Mouse (Mus musculus) cerebellum, postnatal 14 days (tissue): ENCODE data around the gene Phf2.
"Not testable (repeated sequence)": the region's sequence is repeated elsewhere in the genome, so short reads cannot be mapped to it uniquely, and the experiment has no call there.

ENCODE experiments used
- DNase-seq, 2 experiments: peaks; one replicate each; pipeline ENCODE4 v3.0.0; 2021; ENCODE audit warnings: mixed read lengths in 2 of 2

The Phf2 gene

DNA sequence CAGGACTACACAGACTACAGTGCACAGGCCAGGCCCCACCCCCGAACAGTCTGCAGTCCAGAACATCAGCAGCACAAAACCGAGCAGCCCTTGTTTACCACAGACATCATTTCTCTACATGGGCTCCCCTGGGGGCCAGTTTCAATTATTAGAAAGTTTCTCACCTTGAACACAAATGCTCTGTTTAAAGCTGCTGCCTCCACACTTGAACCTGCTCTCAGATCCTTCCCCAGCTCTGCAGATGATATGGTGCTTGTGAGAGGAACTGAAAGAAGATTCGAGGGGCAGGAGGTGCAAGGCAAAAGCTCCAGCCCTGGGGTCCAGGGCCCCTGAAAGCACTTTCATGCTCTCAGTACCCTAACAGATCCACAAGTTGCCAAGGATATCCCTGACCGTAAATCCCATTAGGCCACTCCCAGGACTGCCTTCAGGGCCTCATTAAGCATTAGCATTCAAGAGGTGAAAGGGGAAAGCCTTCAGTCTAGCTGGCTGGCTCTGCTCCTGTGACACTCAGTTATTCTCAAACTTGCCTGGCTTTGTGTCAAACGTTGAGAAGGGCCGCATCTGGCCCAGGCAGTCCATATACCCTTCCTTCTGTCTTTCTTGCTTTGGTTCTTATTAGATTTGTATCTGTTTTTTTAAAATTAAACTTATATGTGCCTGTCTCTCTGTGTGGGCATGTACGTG lies 13.5 kb downstream of the Phf2 start:
- no peak for DNase-seq

DNA sequence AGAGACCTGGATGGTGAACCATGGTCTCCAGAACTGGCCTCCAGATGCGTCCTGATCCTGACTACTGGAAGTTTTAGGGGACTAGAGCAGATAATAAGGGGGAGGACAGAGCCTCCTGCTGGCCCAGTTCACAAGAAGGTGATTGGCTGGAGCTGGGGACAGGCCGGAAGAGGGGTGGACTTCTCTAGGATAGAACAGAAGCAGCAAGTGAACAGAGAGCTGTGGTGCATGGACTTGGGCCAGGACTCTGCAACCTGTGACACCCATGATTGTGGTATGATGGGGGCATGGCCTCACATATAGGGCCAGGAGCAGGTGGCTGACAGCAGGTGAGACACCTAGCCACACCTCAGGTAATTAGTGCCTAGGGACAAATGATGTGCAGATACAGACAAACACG lies 17.0 kb downstream of the Phf2 start:
- DNase-seq, result no peak

DNA sequence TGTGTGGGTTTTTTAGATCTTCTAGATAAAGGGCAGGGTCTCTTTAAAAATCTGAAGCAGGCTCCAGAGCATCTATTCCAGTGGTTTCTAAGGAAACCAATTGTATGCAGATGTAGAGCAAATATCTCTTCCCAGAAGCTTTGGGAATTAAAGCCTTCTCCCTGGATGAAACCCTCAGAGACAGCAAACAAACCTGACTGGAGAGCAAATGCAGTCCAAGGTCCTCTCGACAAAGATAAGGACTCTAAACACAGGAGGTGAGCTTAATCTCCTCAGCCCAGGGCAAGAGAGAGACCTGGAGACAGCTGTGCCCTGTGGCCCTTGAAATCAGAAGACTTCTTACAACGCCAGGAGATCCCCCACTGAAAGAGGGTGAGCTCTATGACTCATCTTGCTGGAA lies 17.4 kb downstream of the Phf2 start:
- DNase-seq, result no peak

DNA sequence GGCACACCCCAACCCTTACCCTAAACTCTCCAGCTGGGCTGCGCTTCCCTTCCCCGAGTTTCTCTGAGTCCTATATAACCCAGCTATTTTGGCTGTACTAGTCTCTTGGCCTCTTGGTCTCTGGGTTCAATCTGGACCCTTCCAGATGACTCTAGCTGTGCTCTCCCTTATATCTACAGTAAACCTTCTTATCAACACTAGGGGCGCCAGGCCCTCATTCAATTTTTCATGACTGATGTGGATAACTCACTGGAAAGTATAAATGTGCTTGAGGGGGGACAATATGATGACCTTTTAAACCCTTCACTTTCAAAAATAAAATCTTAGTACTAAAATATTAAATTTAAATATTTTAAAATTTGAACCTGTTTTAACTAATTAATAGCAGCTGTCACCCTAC lies 18.1 kb downstream of the Phf2 start:
- DNase-seq, result peak in 1 of 2 experiments; percentile 44

DNA sequence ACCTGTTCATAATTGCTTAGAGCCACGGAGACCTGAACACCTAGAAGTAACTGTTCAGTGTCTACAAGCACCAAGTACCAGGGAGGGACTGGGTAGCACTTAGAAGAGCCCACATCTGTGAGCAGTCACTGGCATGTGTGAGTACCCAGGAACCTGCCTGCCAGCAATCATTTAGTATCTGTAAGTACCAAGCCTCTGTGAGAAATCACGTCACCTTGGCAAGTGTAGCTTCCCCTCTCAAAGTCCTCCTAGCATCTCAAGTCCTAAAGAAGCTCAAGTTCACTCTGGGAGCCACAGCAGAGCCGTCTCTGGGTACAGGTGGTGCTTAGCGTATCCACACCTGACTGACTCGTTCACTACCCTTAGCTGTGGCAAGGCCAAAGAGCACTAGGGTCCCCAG lies 19.2 kb downstream of the Phf2 start:
- no peak for DNase-seq

DNA sequence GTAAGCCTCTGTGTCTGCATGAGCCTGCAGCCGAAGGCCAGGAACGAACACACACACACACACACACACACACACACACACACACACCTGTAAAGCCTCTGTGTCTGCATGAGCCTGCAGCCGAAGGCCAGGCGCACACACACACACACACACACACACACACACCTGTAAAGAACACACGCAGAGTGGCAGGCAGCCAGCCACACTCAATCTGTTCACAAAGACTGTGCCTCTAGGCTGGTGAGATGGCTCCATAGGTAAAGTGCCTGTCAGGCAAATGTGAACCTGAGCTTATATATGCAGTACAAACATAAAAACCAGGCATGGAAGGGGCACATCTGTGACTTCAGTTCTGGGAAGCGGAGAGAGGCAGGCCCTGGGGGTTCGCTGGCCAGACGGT lies 20.1 kb downstream of the Phf2 start:
- DNase-seq, result peak; percentile 72 to 80

DNA sequence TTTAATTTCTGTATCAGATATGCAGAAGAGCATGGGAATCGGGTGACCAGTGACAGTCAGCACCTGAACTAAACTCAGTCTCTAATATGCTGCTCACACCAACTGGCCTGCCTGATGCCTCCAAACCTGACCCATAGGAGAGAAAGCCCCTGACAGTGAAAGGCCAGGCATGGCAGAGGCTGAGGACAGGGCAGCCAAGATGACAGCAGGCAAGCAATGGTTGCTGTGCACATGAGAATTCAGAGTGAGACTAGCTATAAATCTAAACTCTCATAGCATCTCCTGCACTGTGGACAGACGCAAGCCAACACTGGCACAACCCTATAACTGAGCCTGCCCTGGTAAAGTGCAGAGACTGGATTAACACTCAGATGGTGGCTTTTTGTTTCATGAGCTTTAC lies 20.6 kb downstream of the Phf2 start:
- peak; percentile 47 to 54 for DNase-seq

DNA sequence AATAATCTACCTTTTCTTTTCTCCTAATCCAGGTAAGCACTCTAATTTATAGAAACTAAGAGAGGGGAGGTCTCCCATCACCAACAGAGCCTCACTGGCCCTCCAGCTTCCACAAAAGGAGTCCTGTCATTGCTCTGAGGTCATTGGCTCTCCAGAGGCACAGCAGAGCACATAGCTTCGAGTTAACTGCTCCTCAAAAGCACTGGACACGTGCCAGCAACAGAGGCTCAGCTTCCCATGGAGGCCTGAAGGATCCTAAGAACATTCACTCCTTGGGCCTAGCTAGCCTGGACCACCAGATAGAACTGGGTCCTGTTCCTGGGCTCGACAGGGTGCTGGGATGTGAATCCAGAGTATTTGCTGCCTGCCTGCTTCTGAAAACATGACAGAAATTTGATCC lies 21.8 kb downstream of the Phf2 start:
- DNase-seq, result peak; percentile 53 to 69

DNA sequence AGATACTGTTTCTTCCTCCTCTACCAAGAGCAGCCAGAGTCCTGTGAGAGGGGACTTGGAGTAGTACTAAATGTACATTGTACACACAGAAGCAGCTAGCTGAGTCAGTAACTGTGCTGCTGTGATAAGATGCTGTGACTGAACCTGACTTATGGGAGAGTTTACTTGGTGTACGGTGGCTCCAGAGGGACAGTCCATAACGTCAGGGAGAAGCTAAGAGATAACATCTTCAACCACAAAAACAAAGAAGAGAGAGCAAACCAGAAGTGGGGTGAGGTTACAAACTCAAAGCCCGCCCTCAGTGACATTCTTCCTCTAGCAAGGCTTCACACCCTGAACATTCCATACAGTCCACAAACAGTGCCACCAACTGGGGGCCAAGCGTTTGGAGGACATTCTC lies 25.6 kb downstream of the Phf2 start:
- no peak for DNase-seq

DNA sequence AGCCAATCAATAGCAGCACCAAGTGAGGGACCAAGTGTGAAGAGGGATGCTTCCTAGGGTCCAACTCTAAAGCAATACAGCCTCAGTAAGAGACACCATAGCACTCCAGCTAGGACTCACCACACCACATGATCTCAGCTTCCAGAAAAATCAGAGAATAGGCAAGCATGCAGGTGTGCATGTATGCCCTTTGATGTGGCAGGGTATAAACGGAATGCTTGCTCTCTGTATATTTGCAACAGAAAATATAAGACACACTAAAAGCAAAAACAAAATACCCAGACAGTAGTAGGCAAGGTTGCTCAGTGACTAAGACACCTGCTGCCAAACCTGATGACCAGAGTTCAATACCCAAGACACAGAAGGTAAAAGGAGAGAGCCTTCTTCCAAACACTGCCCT lies 27.4 kb downstream of the Phf2 start:
- DNase-seq, result no peak

DNA sequence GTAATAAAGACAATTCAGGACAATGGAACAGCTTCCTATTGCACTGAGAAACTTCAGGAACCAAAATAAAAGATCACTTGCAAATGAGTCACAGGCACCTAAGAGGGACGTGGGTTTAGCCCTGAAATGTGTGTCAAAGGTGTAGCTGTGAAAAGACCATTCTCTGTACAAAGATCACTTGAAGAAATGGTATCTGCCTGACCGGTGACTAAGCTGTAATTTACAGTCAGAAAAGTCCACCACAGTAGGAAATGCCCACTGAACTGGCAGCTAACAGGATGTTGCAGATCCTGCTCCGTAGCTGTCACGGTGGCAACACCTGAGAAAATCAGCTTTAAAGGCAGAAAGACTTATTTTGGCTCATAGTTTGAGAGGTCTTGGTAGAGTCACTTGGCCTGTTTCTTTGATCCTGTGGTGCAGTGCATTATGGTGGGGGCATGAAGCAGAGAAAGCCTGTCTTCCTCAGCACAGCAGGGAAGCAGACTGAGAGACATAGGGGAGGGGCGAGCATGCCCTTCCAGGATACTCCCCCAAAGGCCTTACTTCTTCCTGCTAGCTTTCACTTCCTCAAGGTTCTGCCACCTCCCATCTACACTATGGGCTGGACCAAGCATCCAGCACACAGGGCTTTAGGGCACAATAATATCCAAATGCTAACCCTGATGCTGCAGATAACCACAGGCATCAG lies 28.9 kb downstream of the Phf2 start:
- no peak for DNase-seq

DNA sequence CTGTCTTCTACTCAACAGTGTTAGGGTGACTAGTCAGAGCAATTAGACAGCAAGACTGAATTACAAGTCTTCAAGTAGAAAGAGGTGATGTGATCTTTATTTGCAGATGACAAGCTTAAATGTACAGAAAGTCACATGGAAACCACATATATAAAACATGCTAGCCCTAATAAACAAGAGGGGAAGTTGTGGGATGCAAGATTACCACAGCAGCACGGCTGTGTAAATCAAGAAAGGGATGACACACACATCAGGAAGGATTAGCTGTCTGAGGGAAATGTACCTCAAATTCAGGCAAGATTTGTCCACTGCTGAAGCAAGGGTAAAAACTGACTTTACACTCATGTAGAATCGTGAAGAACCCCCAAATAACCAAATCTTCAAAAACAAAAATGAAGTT lies 32.6 kb downstream of the Phf2 start:
- no peak for DNase-seq

DNA sequence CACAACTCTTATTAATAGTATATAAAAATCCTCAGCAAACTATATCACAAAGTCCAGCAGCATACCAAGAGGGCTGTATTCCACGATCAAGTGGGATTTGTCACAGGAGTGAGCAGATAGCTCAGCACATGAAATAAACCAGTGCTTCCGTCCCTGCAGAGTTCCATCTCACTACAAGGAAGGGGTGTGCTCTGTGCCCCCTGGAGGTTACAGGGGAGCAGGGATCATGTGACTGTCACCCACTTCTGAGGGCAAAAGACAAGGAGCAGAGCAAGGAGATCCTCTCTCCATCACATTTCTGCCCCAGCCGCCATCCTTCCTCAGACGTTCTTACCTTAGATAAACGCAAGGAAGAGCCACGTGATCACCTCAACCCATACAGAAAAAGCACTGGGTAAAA lies 33.4 kb downstream of the Phf2 start:
- no peak for DNase-seq

DNA sequence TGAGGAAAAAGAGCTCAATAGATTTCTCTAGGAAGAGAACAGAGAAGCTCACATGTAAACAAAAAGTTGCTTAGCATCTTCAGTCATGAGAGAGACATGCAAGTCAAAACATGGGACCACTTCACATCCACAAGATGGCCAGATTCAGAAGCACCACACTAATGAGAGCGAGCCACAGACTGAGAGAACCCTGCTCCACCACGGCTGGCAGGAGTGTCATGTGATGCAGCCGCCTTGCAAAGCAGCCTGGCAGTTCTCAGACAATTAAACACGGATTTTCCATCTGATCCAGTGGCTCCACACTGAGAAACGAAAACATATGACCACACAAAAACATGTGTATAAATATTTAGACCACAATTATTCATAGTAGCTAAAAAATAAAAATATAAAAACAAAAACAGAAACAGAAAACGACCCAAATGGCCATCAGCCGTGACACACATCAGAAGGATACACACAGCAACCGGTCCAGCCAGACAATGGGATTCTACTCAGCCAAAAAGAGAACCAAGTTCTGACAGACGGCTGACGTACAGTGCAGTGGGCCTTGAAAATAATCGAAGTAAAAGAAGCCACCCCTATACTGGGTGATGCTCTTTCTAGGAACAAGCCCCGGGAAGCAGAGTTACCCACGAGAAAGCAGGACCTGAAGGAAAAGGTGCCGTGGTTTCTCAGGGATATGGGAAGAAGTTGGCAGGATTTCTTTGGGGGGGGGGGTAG lies 40.2 kb downstream of the Phf2 start:
- peak; percentile 51 to 65 for DNase-seq

DNA sequence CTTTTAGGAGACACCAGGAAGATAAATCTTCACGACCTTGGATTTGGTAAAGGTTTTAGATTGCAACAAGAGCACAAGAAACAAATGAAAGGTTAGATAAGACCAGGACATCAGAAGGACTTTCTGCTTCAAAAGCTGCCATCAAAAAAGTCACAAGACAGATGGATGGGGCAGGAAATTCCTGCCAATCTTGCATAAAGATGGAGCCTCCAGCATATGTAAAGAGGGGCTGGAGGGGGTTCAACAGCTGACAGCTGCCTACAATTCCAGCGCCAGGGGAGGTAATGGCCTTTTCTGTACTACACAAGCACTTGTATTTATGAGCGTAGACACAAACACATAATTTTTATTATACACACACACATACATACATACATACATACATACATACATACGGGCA lies 41.1 kb downstream of the Phf2 start:
- DNase-seq, result no peak

DNA sequence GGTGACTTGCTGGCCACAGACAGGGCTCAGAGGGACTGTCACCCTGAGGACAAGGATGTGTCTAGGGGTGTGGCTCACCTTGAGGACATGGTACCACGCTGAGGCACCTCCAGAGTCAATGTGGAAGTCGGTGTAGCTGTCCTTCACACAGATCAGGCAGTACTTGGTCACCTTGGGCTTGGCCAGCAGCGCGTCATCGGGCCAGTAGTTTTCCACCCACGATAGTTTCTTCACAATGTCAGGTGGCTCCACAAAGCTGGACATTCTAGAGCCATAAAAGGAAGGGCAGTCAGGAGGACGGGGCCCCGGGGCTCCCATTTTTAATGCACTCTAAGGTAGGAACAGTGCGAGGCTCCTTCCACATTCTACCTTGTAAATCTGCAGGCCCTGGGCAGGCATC lies 48.0 kb downstream of the Phf2 start:
- no peak for DNase-seq

DNA sequence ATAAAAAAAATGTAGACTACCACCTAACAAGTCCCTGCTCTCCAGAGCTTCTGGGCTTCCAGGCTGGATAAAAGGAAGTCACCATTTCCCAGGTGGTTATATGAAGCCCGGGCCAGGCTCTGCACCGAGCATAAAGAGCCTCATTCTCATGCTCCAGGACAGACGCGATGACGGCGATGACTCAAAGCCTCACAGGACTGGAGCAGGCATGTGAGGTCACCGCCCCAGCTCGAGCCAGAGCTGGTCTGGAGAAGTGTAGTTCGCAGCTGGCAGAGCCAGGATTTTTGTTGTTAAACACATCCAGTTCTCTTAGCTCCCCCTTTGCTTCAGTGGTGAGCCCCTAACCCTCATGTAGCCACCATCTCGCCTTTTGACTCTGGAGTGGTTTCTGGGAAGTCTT lies 48.6 kb downstream of the Phf2 start:
- DNase-seq, result no peak

DNA sequence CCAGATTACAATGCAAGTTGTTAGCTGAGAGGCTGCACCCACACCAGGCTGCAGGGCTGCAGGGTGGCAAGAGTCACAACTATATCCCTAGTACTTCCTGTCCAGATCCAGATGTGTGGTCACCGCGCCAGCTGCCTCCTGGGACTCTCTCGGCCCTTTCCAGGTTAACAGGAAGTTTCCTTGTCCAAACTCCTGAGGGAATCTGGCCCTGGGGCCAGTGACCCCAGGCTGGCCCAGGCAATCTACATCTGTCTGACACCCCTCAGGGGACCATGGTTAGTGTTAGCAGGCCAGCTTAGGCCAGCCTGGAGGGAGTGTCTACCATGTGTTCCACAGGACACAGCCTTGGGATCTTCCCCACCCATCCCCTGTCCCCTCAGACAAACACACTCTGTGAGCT lies 51.8 kb downstream of the Phf2 start:
- DNase-seq, result no peak

DNA sequence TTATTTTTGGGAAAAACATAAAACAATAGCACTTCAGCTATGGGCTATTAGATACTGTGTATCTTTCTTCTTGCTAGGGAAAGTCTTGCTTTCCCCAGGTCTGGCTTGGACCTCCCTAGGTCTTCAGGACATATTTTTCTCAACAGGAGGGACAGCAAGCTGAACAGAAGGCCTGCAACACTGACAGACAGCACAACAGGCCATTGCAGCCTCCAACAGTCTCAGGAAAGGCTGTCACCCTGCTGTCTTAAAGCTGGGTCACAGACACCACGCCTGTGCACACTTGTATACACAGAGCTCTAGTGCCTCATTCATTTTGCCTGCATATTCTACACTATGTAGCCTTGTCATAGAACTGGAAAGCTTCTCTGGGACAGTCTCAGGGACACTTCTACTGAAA lies 56.5 kb downstream of the Phf2 start:
- DNase-seq, result peak in 1 of 2 experiments; percentile 40

DNA sequence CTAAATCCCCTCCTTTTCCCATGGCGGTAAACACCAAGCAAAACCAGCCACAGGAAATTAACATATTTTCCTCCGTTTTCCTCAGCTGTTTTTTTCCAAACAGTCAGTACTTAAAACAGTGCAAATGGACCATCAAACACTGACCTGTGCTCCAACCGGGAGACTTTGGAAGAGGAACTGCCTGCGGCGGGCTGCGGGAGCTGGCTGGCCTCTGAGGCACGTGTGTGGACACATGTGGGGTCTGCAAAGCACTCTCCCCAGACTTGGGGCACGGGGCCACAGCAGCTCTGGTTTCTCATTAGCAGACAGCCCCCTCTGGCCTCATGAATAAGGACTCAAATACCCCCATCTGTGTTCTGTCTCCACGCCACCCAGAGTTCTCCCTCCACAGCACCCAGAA lies 59.9 kb downstream of the Phf2 start:
- no peak for DNase-seq

DNA sequence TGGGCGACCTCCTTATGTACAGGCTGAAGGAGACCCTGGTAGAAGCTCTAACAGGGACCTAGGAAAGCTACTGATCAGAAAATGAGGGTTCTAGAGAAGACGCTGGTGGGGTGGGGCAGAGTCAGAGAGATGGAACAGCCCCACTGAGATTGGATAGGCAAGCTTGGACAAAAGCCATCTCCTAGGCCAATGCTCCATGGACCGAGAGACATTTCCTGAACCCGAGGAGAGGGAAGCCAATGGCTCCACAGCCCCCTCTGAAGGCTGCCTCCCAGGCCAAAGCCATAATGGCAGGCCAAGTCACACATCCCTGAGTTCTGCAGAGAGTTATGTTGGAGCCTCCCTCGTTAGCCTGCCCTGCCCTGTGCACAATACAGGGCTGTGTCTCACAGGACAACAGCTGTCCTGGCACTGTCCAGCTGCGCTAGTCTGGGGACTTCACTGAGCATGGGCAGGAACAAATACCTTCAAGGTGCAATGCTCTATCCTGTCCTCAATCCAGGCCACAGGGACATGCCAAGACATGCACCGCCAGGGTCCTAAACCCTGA lies 60.6 kb downstream of the Phf2 start:
- peak; percentile 52 to 62 for DNase-seq

DNA sequence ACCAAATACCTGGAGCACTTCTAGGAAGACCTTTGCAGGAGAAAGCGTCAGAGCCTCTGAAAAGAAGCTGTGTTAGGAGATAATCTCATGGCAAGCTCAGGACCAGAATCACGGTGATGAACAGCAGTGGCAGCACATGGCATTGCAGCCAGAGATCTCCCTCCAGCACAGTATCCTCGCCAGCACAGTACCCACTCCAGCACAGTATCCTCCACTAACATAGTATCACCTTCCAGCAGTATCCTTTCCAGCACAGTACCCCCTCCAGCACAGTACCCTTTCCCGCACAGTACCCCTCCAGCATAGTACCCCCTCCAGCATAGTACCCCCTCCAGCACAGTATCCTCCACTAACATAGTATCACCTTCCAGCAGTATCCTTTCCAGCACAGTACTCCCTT lies 61.3 kb downstream of the Phf2 start:
- not testable (repeated sequence) for DNase-seq

DNA sequence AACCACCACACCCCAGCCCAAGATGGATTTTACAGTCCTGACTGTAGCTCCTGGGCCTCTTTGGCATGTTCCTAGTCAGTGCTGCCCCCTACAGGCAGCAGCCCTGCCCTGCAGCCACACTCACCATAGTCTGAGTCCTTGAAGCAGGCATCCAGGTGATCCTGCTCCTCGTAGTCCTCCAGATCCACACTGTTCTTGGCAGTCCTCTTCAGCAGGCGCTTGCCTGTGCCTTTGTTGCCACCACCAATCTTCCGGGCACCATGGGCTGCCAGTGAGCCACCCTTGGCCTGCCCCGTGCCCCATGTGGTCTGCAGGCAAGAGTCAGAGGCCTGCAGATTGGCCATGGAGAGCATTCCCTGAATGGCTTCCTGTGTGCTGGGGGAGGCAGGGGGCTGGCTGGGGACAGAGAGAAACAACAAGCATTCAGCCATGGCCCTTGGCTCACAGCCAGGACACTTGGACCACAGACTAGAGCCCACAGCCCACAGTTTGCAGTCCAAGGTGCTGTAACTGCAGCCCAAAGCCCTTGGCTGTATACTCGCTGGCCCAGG lies 63.4 kb downstream of the Phf2 start:
- DNase-seq, result peak; percentile 81 to 86

DNA sequence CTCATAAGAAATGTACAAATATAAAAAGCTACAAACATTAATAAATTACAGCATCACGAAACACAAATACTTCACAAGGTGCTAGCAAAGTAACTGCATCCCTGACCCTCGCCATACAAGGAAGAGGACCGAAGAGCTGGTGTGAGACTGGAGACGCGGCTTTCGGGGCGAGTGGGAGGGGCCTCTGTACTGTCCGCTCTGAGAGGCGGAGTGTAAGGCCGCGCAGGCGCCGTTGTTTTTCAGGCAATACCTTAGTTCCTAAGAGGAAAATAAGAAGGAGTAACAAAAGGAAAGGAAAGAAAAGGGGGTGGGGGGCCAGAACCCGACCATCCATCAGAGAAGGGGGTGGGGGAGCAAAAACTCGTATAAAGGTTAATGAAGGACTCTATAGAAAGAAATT lies 68.7 kb downstream of the Phf2 start:
- no peak for DNase-seq
